Mouse (Mus musculus): Measurements from ENCODE around the gene Chmp6. TPM values are rescaled to one million over a fixed set of nuclear protein-coding genes. Genes with fewer than 3 reads are reported as not detected.

The Chmp6 gene
- polyA plus RNA-seq, 1 experiment from 2014 or later, result 62.4 TPM

GRCm38 (mm10) chr11:119898976-119899375, 14.3 kb upstream of the Chmp6 start:
- no peak overlapping the region for H3K4me2 ChIP-seq (ENCODE audit: low read length)
- no peak overlapping the region for H3K27ac ChIP-seq (replicated peaks in 1 of 2; ENCODE audit: control insufficient read depth in 1 of 2, insufficient read depth in 1 of 2, low read depth in 2 of 2, low read length in 2 of 2)
- no peaks in the 10 kb centered on the region for H3K9me3 ChIP-seq (ENCODE audit: control insufficient read depth, low read length)
- no peak overlapping the region for H3K9ac ChIP-seq (ENCODE audit: low read length)
- no peak overlapping the region for H3K4me3 ChIP-seq (ENCODE audit: control insufficient read depth in 1 of 2, insufficient read depth in 1 of 2, low read depth in 1 of 2, low read length in 2 of 2)
- WGBS, result 85% methylated on average over 11 of the region's 11 CpGs
- no peaks in the 10 kb centered on the region for H3K27me3 ChIP-seq (ENCODE audit: control insufficient read depth, insufficient read depth, low read length)
- H3K4me1 ChIP-seq (ENCODE audit: control insufficient read depth in 2 of 2, insufficient read depth in 2 of 2, low read length in 2 of 2), result no peaks in the 10 kb centered on the region
- peaks cover 44% of the 10 kb centered on the region for H3K36me3 ChIP-seq (ENCODE audit: control insufficient read depth, insufficient read depth, low read length)
- no peak for ATAC-seq (ENCODE audit: insufficient number of reproducible peaks, insufficient read depth, low FRiP score, low read depth)

- H3K4me2 ChIP-seq (ENCODE audit: low read length), result no peak overlapping the region
- no peak overlapping the region for H3K9ac ChIP-seq (ENCODE audit: low read length)
- WGBS, result 69% methylated on average over 4 of the region's 4 CpGs
- peaks cover 25% of the 10 kb centered on the region for H3K36me3 ChIP-seq (ENCODE audit: control insufficient read depth, insufficient read depth, low read length)
- H3K4me1 ChIP-seq (ENCODE audit: control insufficient read depth in 2 of 2, insufficient read depth in 2 of 2, low read length in 2 of 2), result no peaks in the 10 kb centered on the region
- H3K27ac ChIP-seq (replicated peaks in 1 of 2; ENCODE audit: control insufficient read depth in 1 of 2, insufficient read depth in 1 of 2, low read depth in 2 of 2, low read length in 2 of 2), result no peak overlapping the region
- H3K9me3 ChIP-seq (ENCODE audit: control insufficient read depth, low read length), result no peaks in the 10 kb centered on the region
- peaks cover 4% of the 10 kb centered on the region; the same call in 1 of the 2 replicates for H3K27me3 ChIP-seq (ENCODE audit: control insufficient read depth, insufficient read depth, low read length)
- ATAC-seq (ENCODE audit: insufficient number of reproducible peaks, insufficient read depth, low FRiP score, low read depth), result no peak
- H3K4me3 ChIP-seq (ENCODE audit: control insufficient read depth in 1 of 2, insufficient read depth in 1 of 2, low read depth in 1 of 2, low read length in 2 of 2), result no peak overlapping the region
Observed at GRCm38 (mm10) chr11:119901174-119901573, 12.1 kb upstream of the Chmp6 start.

DNA sequence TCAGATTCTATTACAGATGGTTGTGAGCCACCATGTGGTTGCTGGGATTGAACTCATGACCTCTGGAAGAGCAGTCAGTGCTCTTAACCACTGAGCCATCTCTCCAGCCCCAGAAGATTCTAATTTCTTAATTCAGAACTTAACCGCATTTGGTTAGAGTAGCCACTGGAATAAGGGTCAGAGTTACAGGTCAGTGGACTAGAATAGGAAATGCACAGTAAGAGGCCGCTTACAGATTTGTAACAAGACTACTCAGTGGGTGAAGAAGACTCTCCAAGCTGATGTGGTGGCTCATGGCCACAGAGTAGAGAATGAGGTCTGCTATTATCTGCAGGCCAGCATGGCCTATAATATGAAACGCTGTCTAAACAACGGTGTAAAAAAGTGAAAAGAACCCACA, 10.3 kb upstream of the Chmp6 start:
- no peak overlapping the region for H3K4me3 ChIP-seq (ENCODE audit: control insufficient read depth in 1 of 2, insufficient read depth in 1 of 2, low read depth in 1 of 2, low read length in 2 of 2)
- H3K4me1 ChIP-seq (ENCODE audit: control insufficient read depth in 2 of 2, insufficient read depth in 2 of 2, low read length in 2 of 2), result no peaks in the 10 kb centered on the region
- H3K27me3 ChIP-seq (ENCODE audit: control insufficient read depth, insufficient read depth, low read length), result peaks cover 14% of the 10 kb centered on the region
- peaks cover 16% of the 10 kb centered on the region for H3K36me3 ChIP-seq (ENCODE audit: control insufficient read depth, insufficient read depth, low read length)
- no peak overlapping the region for H3K27ac ChIP-seq (replicated peaks in 1 of 2; ENCODE audit: control insufficient read depth in 1 of 2, insufficient read depth in 1 of 2, low read depth in 2 of 2, low read length in 2 of 2)
- no peaks in the 10 kb centered on the region for H3K9me3 ChIP-seq (ENCODE audit: control insufficient read depth, low read length)
- no peak for ATAC-seq (ENCODE audit: insufficient number of reproducible peaks, insufficient read depth, low FRiP score, low read depth)
- H3K9ac ChIP-seq (ENCODE audit: low read length), result no peak overlapping the region
- WGBS, result 88% methylated on average over 4 of the region's 4 CpGs
- no peak overlapping the region for H3K4me2 ChIP-seq (ENCODE audit: low read length)

DNA sequence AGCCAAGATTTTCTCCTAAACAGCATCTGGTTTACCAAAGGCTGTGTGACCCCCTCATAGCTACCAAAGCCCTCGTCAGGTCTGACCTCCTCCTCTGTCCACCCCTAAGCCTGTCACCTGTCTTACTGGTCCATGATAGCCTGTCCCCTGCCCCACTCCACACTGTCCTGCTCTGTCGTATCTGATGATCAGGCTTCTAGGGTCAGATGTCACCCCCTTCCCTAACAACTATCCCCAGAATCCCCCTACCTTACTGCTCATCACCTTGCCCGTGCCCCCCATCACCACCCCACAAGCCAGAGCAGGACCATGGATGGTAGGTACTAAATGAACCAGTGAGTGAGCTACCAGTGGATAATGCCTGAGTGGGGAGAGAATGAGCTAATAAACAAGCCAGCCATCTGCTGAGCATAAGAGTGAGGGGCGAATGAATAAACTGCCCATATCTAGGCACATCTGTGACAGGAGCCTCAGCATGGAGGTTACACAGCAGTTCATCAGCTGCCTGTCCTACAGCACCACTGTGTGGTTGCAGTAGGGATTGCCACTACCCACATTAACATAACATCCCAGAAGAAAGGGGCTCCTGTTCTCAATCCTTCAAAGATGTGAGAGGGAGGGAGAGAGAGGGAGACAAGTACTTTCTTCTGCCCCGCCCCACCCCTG, 8.5 kb upstream of the Chmp6 start:
- H3K4me1 ChIP-seq (ENCODE audit: control insufficient read depth in 2 of 2, insufficient read depth in 2 of 2, low read length in 2 of 2), result peaks cover under 1 to 2% of the 10 kb centered on the region in 2 experiments; a peak in 2 of 4 replicates
- H3K36me3 ChIP-seq (ENCODE audit: control insufficient read depth, insufficient read depth, low read length), result no peaks in the 10 kb centered on the region
- H3K27me3 ChIP-seq (ENCODE audit: control insufficient read depth, insufficient read depth, low read length), result peaks cover 25% of the 10 kb centered on the region
- H3K9me3 ChIP-seq (ENCODE audit: control insufficient read depth, low read length), result no peaks in the 10 kb centered on the region
- ATAC-seq (ENCODE audit: insufficient number of reproducible peaks, insufficient read depth, low FRiP score, low read depth), result no peak
- no peak overlapping the region for H3K4me2 ChIP-seq (ENCODE audit: low read length)
- no peak overlapping the region for H3K27ac ChIP-seq (replicated peaks in 1 of 2; ENCODE audit: control insufficient read depth in 1 of 2, insufficient read depth in 1 of 2, low read depth in 2 of 2, low read length in 2 of 2)
- H3K4me3 ChIP-seq (ENCODE audit: control insufficient read depth in 1 of 2, insufficient read depth in 1 of 2, low read depth in 1 of 2, low read length in 2 of 2), result no peak overlapping the region
- 28% methylated on average over 5 of the region's 5 CpGs for WGBS
- H3K9ac ChIP-seq (ENCODE audit: low read length), result no peak overlapping the region

DNA sequence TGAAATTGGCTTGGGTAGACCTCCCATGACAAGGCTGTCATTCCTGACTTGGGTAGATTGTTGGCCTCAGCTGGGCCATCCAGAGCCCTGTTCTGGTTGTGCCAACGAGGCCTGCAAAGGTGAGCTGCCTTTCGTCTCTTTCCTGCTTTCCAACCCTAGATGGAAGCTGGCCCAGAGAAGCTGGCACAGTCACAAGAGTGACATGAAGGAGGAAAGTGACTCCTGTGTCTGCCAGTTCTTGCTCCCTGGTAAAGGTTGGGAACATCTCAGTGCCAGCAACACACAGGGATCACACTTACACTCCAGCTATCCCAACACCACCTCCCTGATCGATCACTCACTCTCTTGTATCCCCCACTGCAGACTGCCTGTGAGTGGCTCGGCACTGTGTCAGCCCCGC, 7.4 kb upstream of the Chmp6 start:
- no peak for ATAC-seq (ENCODE audit: insufficient number of reproducible peaks, insufficient read depth, low FRiP score, low read depth)
- Histone ChIP-seq H3K4me1 (ENCODE audit: control insufficient read depth in 2 of 2, insufficient read depth in 2 of 2, low read length in 2 of 2) (peaks cover 5% of the 10 kb centered on the region in 2 experiments; a peak in 2 of 4 replicates), H3K9me3 (ENCODE audit: control insufficient read depth, low read length) (no peaks in the 10 kb centered on the region), H3K4me3 (ENCODE audit: control insufficient read depth in 1 of 2, insufficient read depth in 1 of 2, low read depth in 1 of 2, low read length in 2 of 2) (no peak overlapping the region), H3K9ac (ENCODE audit: low read length) (no peak overlapping the region), H3K4me2 (ENCODE audit: low read length) (no peak overlapping the region), H3K27me3 (ENCODE audit: control insufficient read depth, insufficient read depth, low read length) (peaks cover 25% of the 10 kb centered on the region), H3K27ac (replicated peaks in 1 of 2; ENCODE audit: control insufficient read depth in 1 of 2, insufficient read depth in 1 of 2, low read depth in 2 of 2, low read length in 2 of 2) (no peak overlapping the region), H3K36me3 (ENCODE audit: control insufficient read depth, insufficient read depth, low read length) (no peaks in the 10 kb centered on the region)
- WGBS, result 74% methylated on average over 5 of the region's 5 CpGs

DNA sequence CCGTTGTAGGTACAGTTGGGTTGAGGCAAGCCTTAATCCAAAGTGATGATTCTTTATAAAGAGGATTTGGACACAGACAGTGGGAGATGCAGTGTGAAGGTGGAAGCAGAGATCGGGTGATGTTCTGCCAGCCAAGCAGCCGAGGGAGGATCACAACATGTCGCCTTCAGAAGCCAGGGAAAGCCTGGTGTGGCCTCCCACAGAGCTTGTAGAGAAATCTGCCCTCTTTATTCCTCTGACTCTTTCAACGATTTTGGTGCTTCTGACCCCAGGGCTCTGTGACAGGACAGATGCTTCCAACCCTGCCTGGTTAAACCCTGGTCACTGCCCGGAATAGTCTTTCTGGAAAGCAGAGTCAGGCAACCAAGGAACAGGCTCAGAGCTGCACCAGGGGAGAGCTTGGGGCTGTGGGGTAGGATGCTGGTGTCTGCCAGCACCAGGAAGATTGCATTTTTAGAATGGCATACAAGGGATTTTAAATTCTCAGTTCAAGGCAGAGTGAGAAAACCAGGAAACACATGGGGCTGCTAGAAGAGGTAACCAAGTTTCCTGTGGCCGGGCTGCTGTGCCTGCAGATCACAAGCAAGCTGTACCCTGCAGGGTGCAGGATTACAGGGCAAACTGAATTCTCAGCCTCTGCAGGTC, 6.1 kb upstream of the Chmp6 start:
- Histone ChIP-seq H3K36me3 (ENCODE audit: control insufficient read depth, insufficient read depth, low read length) (no peaks in the 10 kb centered on the region), H3K9ac (ENCODE audit: low read length) (no peak overlapping the region), H3K27ac (replicated peaks in 1 of 2; ENCODE audit: control insufficient read depth in 1 of 2, insufficient read depth in 1 of 2, low read depth in 2 of 2, low read length in 2 of 2) (no peak overlapping the region), H3K4me1 (ENCODE audit: control insufficient read depth in 2 of 2, insufficient read depth in 2 of 2, low read length in 2 of 2) (peaks cover 5% of the 10 kb centered on the region in 2 experiments; a peak in 2 of 4 replicates), H3K27me3 (ENCODE audit: control insufficient read depth, insufficient read depth, low read length) (peaks cover 25% of the 10 kb centered on the region), H3K4me3 (ENCODE audit: control insufficient read depth in 1 of 2, insufficient read depth in 1 of 2, low read depth in 1 of 2, low read length in 2 of 2) (no peak overlapping the region), H3K9me3 (ENCODE audit: control insufficient read depth, low read length) (no peaks in the 10 kb centered on the region), H3K4me2 (ENCODE audit: low read length) (no peak overlapping the region)
- ATAC-seq (ENCODE audit: insufficient number of reproducible peaks, insufficient read depth, low FRiP score, low read depth), result no peak
- WGBS, result 26% methylated on average over 7 of the region's 7 CpGs

DNA sequence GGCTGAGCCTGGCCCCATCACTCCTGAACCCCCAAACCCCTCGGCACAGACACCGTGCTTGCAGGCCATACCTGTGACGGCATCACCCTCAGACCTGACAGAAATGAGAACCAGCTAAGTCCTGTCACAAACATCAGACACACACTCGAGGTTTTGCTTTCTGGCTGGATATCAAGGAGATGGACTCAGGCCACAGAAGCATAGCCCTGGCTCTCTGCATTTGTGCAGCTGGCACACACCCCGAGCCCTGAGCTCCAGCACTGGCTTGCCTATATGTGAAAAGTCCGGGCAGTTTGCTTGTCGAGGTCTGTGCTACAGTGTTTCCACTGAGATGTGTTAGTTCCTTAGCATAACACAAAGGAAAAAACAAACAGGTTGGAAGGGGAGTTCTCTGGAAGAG, 5.5 kb upstream of the Chmp6 start:
- Histone ChIP-seq H3K4me1 (ENCODE audit: control insufficient read depth in 2 of 2, insufficient read depth in 2 of 2, low read length in 2 of 2) (peaks cover 6 to 8% of the 10 kb centered on the region in 2 experiments; a peak in 3 of 4 replicates), H3K27ac (replicated peaks in 1 of 2; ENCODE audit: control insufficient read depth in 1 of 2, insufficient read depth in 1 of 2, low read depth in 2 of 2, low read length in 2 of 2) (no peak overlapping the region), H3K36me3 (ENCODE audit: control insufficient read depth, insufficient read depth, low read length) (no peaks in the 10 kb centered on the region), H3K27me3 (ENCODE audit: control insufficient read depth, insufficient read depth, low read length) (peaks cover 25% of the 10 kb centered on the region), H3K9ac (ENCODE audit: low read length) (no peak overlapping the region), H3K4me2 (ENCODE audit: low read length) (no peak overlapping the region), H3K4me3 (ENCODE audit: control insufficient read depth in 1 of 2, insufficient read depth in 1 of 2, low read depth in 1 of 2, low read length in 2 of 2) (no peak overlapping the region), H3K9me3 (ENCODE audit: control insufficient read depth, low read length) (no peaks in the 10 kb centered on the region)
- ATAC-seq (ENCODE audit: insufficient number of reproducible peaks, insufficient read depth, low FRiP score, low read depth), result no peak
- WGBS, result 41% methylated on average over 7 of the region's 7 CpGs

Measured in heart, embryonic 14.5 days (tissue).